Mouse (Mus musculus) spleen, adult 2 months (tissue): ENCODE results near the gene Rai14.

Experiments
- CTCF ChIP-seq: fragments of 200-500 bp; IDR thresholded peaks from 2 replicates; pipeline ENCODE4 v1.5.1; 2011; ENCODE audit warnings: mild to moderate bottlenecking, inconsistent platforms; ENCODE audit not compliant: insufficient read depth, insufficient read length, insufficient replicate concordance; ENCODE audit errors: extremely low read depth
- POLR2A ChIP-seq: fragments of 200-500 bp; IDR thresholded peaks from 2 replicates; pipeline ENCODE4 v1.6.1; 2011; ENCODE audit warnings: low read depth, low read length, inconsistent platforms

GRCm38 (mm10) chr15:10700891-10701466 is 13.4 kb downstream of the Rai14 start:
- TF ChIP-seq POLR2A (no peak), CTCF (no peak)
